Mouse (Mus musculus) retina, postnatal 7 days (tissue): Measurements from ENCODE around the gene Gfpt1.

Experiments used
- DNase-seq: peaks from one replicate; pipeline ENCODE4 v3.0.0-alpha.2; 2012; ENCODE audit warnings: low read depth, low spot score

The Gfpt1 gene

GRCm38 (mm10) chr6:87133966-87134546 lies 91.4 kb downstream of the Gfpt1 start:
- no peak for DNase-seq

GRCm38 (mm10) chr6:87138479-87138878 lies 95.8 kb downstream of the Gfpt1 start:
- no peak for DNase-seq

- no peak for DNase-seq
Measured at GRCm38 (mm10) chr6:87139796-87140553, 97.3 kb downstream of the Gfpt1 start.
